Mouse (Mus musculus) layer of hippocampus, adult 9-10 months (tissue): ENCODE measurements at regions not wholly inside any gene's neighbourhood (a gene's known extent, or its start where the extent isn't known, plus 50 kb on each side); places are given as distances from the start of the nearest gene placed in this dataset.
A peak's percentile ranks its signal among the peaks of the same experiment; 100 is the strongest.

Source experiments
- DNase-seq: peaks from one replicate; pipeline ENCODE4 v3.0.0; 2022; ENCODE audit warnings: low spot score

DNA sequence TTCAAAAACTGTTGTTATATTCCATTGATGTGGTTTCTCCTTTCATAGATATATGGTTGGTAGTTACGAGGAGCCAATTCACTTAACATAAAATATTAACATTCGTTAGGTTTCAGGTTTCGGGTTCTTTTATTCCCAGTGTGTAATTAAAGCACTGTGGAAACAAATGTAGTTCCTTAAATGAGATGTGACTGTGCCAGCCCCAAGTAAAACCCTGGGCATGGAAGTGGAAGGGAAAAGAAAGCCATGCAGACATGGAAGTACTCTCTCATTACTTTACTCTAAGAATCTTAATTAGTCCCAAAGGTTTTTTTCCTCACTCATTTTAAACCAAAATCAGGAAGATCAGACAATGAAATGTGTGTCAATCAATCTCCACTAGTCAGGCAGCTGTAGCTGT lies 784.9 kb upstream of the Apob start:
- no peak for DNase-seq

DNA sequence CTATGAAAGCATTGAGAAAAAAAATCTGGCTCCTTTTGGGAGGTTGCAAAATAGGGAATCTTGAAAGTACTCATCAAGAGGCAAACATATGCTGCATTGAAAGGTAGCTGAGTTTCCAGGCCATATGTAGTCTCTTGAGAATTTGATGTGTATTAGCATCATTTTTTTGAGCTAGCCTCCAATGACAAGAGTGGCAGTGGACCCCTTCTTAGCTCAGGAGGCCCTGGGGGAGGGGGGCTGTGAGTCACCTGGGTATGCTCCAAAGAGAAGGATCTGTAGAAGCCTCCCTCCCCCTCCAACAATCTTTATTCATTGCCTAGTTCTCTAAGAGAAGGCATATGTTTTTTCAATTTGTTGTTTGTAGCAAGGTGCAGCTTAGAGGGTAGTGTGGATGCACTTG lies 779.4 kb upstream of the Apob start:
- DNase-seq: no peak

DNA sequence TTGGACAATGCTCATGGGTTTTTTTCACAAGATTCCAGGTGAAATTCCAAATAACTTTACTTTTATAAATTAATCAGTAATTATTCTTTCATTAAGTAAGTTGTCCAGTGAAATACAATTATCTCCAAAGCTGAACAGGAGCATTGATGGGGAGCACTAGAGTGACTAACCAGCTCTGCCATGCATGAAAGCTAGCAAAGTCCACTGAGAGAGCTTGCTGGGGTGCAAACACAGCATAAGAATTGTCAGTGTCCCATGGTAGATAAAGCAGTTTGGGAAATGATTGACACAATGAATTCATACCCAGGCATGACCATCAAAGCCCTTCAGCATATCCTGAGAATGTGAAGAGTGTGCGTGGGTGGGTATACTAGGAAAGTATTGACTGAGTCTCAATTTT lies 776.6 kb upstream of the Apob start:
- DNase-seq: no peak

GRCm38 (mm10) chr12:7215686-7216085 lies 761.8 kb upstream of the Apob start:
- no peak for DNase-seq

- no peak for DNase-seq
Observed at GRCm38 (mm10) chr12:7217499-7217898, 759.9 kb upstream of the Apob start.

GRCm38 (mm10) chr12:7228124-7228523 lies 749.3 kb upstream of the Apob start:
- DNase-seq: no peak

DNA sequence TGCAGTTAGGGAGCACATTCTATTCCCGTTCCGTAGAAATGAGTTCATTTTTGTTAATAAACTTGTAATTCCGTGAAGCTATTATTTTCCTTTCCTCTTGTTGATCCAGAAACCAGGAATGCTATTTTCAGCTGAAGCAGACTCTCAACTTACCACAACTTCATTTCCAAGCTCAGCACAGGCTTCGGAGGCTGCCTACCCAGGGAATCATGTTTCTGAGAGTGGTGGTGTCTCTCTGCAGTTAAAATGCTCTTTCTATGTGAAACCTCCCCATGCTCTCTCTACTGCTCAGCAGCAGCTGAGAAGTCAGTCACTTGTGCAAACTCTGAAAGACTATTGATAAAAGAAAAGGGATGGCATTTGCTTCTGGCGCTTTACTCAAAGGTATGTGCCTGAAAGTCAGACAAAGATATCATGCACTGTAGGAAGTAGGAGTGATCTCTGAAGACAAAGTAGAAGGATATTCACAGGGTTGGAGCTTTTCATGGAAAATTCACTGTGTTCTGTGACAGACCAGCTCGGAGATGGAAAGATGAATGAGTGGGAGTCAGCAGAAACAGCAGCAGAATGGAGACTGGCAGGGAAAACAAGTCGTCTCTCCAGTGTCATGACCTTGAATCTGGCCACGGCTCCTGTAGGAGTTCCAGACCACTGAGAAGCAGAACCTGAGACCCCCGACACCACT lies 748.8 kb upstream of the Apob start:
- no peak for DNase-seq

DNA sequence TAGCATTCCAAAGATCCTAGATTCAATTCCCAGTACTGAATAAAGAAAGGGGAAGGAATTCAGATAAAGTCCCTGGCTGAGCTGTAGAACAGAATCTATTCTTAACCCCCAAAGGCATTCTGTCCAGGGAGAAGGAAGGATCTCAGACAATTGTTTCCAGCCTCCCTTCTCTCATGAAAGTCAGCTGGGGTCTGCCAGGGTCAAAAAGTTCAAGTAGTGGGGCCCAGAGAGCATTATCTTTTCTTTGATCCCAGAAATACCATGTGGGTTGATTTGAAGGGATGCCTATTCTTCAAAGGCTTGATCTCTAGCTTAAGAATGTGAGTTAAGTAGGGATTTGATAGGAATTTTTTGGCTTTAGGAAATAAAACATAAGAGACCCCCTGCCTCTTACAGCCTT lies 727.1 kb upstream of the Apob start:
- no peak for DNase-seq

DNA sequence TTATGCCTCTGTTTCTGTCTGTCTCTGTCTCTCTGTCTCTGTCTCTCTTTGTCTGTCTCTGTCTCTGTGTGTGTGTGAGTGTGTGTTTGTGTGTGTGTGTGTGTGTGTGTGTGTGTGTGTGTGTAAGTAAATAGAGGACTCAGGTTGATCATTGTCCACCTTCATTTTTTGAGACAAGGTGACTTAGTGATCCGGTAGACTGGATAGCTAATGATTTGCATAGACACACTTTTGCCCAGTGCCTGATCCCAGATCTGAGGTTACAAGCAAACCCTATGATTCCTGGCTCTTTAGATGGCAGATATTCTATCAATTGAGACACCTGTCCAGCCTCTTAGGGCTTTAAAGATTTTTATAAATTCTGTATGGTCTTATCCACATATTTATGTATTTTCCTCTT lies 706.9 kb upstream of the Apob start:
- no peak for DNase-seq

DNA sequence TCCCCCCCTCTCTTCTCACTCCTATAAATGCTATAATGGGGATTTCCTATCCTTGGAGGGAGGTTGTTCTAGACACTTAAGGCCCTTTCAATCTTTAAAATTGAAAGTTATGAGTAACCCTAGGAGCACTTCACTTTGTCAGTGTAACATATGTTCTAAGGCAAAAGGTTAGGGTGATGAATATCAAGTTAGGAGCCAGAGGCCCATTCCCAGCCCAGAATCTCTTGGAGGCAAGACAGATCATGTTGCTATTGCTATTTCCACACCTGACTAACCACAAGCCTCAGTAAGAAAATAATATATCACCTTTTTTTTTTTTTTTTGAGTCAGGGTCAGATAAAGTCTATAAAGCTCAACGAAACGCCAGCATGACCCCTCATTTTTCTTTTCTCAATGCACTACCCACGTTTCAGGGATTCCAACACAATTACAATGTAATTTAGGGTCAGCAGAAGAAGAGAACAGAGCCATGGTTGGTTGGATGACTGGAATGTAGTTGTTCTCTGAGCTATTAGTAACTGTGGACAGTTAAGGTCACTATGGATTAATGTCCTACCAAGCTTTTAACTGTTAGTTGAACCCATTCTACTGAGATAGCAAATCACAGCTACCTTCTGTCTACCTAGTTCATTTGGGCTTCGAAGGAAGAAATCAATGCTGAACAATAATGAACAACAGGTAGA lies 693.0 kb upstream of the Apob start:
- no peak for DNase-seq

DNA sequence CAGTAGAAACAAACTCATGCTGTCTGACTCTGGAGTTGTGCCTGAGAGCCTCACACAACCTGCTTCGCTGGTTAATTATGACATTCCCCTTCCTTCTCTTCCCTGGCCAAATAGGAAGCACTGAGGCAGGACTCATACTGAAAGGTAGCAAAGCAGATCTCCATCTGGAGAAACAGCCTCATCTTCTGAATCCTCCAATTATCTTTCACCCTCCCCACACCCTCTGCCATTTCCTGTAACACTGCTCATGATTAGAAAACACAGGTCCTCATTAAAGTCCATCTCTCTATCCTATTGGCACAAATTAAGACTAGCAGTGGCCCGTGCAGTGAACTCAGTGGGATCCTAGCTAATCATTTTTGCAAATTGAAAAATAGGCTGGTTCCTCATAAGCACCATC lies 685.9 kb upstream of the Apob start:
- DNase-seq: no peak

- no peak for DNase-seq
Observed at GRCm38 (mm10) chr12:7297026-7297425, 680.4 kb upstream of the Apob start.

- DNase-seq: no peak
Observed at GRCm38 (mm10) chr12:7321453-7321852, 656.0 kb upstream of the Apob start.

DNA sequence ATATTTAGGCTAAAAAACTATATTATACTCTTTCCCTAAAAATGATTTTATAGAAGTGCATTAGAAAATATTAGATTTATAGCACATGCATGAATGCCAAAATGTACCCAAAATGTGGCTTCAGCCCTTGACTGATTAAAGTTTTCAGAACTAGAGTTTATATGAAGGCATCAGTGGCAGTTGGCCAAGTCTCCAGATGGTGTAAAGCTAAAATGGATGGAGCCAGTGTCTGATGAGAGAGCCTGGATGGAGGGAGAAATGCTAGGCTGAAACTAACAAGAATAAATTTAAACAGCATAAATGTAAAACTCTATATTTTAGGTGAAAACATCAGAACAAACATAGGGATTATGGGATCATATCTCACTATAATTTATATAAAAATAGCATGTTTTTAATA lies 648.8 kb upstream of the Apob start:
- DNase-seq: peak; percentile 24
